Comparison of ENCODE assay signal across 37 mouse cellular contexts in genomic region chr3:96925920-96926319, GRCm38 (mm10). TPM values are rescaled to one million over a fixed set of nuclear protein-coding genes. Genes with fewer than 3 reads are reported as not detected.
"Had no signal": no experiment of that assay in that cellular context is flagged by ENCODE, and none has a peak within 500 bp of the region (broad histone marks: within the 10 kb centered on the region; RNA-seq: fewer than 3 reads in every experiment).

TSS of gene Gja8 (minus strand) at chr3:96926020.

- H3K36me3 ChIP-seq: embryonic facial prominence, embryonic 10.5 days; embryonic facial prominence, embryonic 12.5 days; embryonic facial prominence, embryonic 13.5 days; embryonic facial prominence, embryonic 15.5 days; forebrain, embryonic 10.5 days; forebrain, embryonic 12.5 days; forebrain, embryonic 15.5 days had no signal

- H3K27me3 ChIP-seq: embryonic facial prominence, embryonic 12.5 days; embryonic facial prominence, embryonic 13.5 days; embryonic facial prominence, embryonic 15.5 days; forebrain, embryonic 12.5 days; forebrain, embryonic 13.5 days; forebrain, embryonic 15.5 days had no signal

- DNase-seq: cerebellum, adult 2 months; cerebellum, adult 8-10 months; cerebellum, adult 9-10 months; cerebellum, adult 9-11 months; cerebellum, postnatal 10 days; cerebellum, postnatal 14 days; cerebellum, postnatal 25 days; cerebellum, postnatal 36 days; embryo, embryonic 11 days; forebrain, postnatal 0 days; gastrocnemius, adult 2 months; gastrocnemius, postnatal 10 days; gastrocnemius, postnatal 14 days; gastrocnemius, postnatal 25 days; gastrocnemius, postnatal 36 days; heart, adult 2 months had no signal

- H3K4me3 ChIP-seq: embryonic facial prominence, embryonic 10.5 days; embryonic facial prominence, embryonic 12.5 days; embryonic facial prominence, embryonic 13.5 days; embryonic facial prominence, embryonic 15.5 days; erythroblast, embryonic 14.5 days; forebrain, embryonic 10.5 days; forebrain, embryonic 12.5 days; forebrain, embryonic 13.5 days; forebrain, embryonic 15.5 days; gastrocnemius, adult 2 months; heart, adult 2 months had no signal

- H3K4me2 ChIP-seq: embryonic facial prominence, embryonic 12.5 days; embryonic facial prominence, embryonic 13.5 days; embryonic facial prominence, embryonic 15.5 days; forebrain, embryonic 12.5 days; forebrain, embryonic 13.5 days; forebrain, embryonic 15.5 days had no signal

RNA-seq across cellular contexts. Expression of gene Gja8, which starts in this region (rescaled TPM):
- total RNA-seq: common myeloid progenitor, adult 5-6 weeks; forebrain, postnatal 0 days; gastrocnemius, adult 18-20 months; gastrocnemius, adult 2 months; gastrocnemius, adult 8-10 months; gastrocnemius, postnatal 10 days; gastrocnemius, postnatal 14 days; gastrocnemius, postnatal 25 days; gastrocnemius, postnatal 36 days; gastrocnemius, postnatal 4 days; granulocyte monocyte progenitor cell, adult 5-6 weeks; heart, adult 2 months had no signal
- polyA plus RNA-seq: cerebellum, adult 2 months; cortical plate, adult 2 months; embryonic facial prominence, embryonic 13.5 days; embryonic facial prominence, embryonic 14.5 days; erythroblast, embryonic 14.5 days; forebrain, embryonic 10.5 days; forebrain, embryonic 11.5 days; forebrain, embryonic 12.5 days; forebrain, embryonic 13.5 days; forebrain, embryonic 14.5 days; forebrain, embryonic 16.5 days; frontal cortex, adult 2 months; gonadal fat pad, adult 2 months; heart, adult 2 months had no signal
